Mouse (Mus musculus) CH12.LX (cell line): ENCODE results near the gene Rpp14. TPM values are rescaled to one million over a fixed set of nuclear protein-coding genes. Genes with fewer than 3 reads are reported as not detected.

Experiments
- DNase-seq: peaks from one replicate; pipeline ENCODE4 v3.0.0-alpha.2; 2013; ENCODE audit errors: extremely low read depth
- H3K27ac ChIP-seq: 2 replicates; pipeline ENCODE4 v1.5.1; 2012; ENCODE audit warnings: low read depth, mild to moderate bottlenecking, control low read depth, moderate library complexity; ENCODE audit not compliant: insufficient read depth
- H3K27me3 ChIP-seq: replicated peaks from 2 replicates; pipeline ENCODE3; 2012; ENCODE audit warnings: inconsistent platforms
- H3K36me3 ChIP-seq, 2 experiments: replicated peaks in 1 of 2; 2 replicates each; pipeline versions ENCODE3 to v1.6.1; 2012; ENCODE audit warnings: inconsistent platforms in 1 of 2, low read length in 1 of 2, mild to moderate bottlenecking in 1 of 2, mixed read lengths in 1 of 2, moderate library complexity in 1 of 2; ENCODE audit not compliant: control insufficient read depth in 1 of 2, insufficient read depth in 1 of 2
- H3K4me1 ChIP-seq, 2 experiments: 2 replicates each; pipeline ENCODE4 v1.6.1; 2012; ENCODE audit warnings: inconsistent platforms in 1 of 2, moderate library complexity in 1 of 2; ENCODE audit not compliant: insufficient read depth in 2 of 2, control insufficient read depth in 1 of 2
- H3K4me2 ChIP-seq: 2 replicates; pipeline ENCODE4 v1.6.1; 2012; ENCODE audit warnings: low read depth, mild to moderate bottlenecking, control low read depth; ENCODE audit not compliant: poor library complexity, insufficient read depth, severe bottlenecking
- H3K4me3 ChIP-seq, 3 experiments: fragments of 150-350 bp in 1 of 3; sonication (generic) in 1 of 3; replicated peaks in 1 of 3; 2 replicates each; pipeline versions ENCODE3 to v1.5.1; 2011 to 2012; ENCODE audit warnings: low read depth in 2 of 3, low read length in 2 of 3, mild to moderate bottlenecking in 2 of 3, moderate library complexity in 2 of 3, control low read depth in 1 of 3, improper control_type of control experiment in 1 of 3, inconsistent platforms in 1 of 3, mixed read lengths in 1 of 3; ENCODE audit not compliant: poor library complexity in 1 of 3
- H3K79me2 ChIP-seq: replicated peaks from 2 replicates; pipeline ENCODE4 v1.6.1; 2012; ENCODE audit warnings: mild to moderate bottlenecking, moderate library complexity; ENCODE audit not compliant: control insufficient read depth, poor library complexity, insufficient read depth, severe bottlenecking; ENCODE audit errors: extremely low read depth
- H3K9ac ChIP-seq: 2 replicates; pipeline ENCODE4 v1.6.1; 2012; ENCODE audit warnings: low read depth, mild to moderate bottlenecking, control low read depth, moderate library complexity; ENCODE audit not compliant: insufficient read depth
- H3K9me3 ChIP-seq: replicated peaks from 2 replicates; pipeline ENCODE3; 2012; ENCODE audit warnings: low read length, inconsistent platforms, mixed read lengths
- CHD1 ChIP-seq: IDR thresholded peaks from 2 replicates; pipeline ENCODE4 v1.6.1; 2012; ENCODE audit warnings: low read depth, low read length, improper control_type of control experiment, inconsistent platforms
- CHD2 ChIP-seq: IDR thresholded peaks from 2 replicates; pipeline ENCODE4 v1.6.1; 2011; ENCODE audit warnings: low read length, improper control_type of control experiment
- E2F4 ChIP-seq: IDR thresholded peaks from 2 replicates; pipeline ENCODE4 v1.6.1; 2011; ENCODE audit warnings: low read depth, low read length, improper control_type of control experiment; ENCODE audit not compliant: insufficient replicate concordance
- EP300 ChIP-seq: IDR thresholded peaks from 2 replicates; pipeline ENCODE4 v1.6.1; 2011; ENCODE audit warnings: low read length, improper control_type of control experiment
- ETS1 ChIP-seq: conservative IDR thresholded peaks from 2 replicates; pipeline ENCODE4 v1.6.1; 2012; ENCODE audit warnings: low read depth, mild to moderate bottlenecking, inconsistent platforms, low read length, improper control_type of control experiment, moderate library complexity
- GABPA ChIP-seq: IDR thresholded peaks from 2 replicates; pipeline ENCODE4 v1.6.1; 2012; ENCODE audit warnings: low read depth, low read length, improper control_type of control experiment, inconsistent platforms; ENCODE audit not compliant: insufficient replicate concordance
- JUN ChIP-seq: IDR thresholded peaks from 2 replicates; pipeline ENCODE4 v1.6.1; 2011; ENCODE audit warnings: low read depth, mild to moderate bottlenecking, low read length, improper control_type of control experiment, moderate library complexity; ENCODE audit not compliant: insufficient read depth
- JUND ChIP-seq: conservative IDR thresholded peaks from 2 replicates; pipeline ENCODE4 v1.6.1; 2011; ENCODE audit warnings: low read depth, low read length, improper control_type of control experiment
- KAT2A ChIP-seq: IDR thresholded peaks from 2 replicates; pipeline ENCODE4 v1.6.1; 2012; ENCODE audit warnings: low read length, improper control_type of control experiment, inconsistent platforms; ENCODE audit not compliant: insufficient replicate concordance
- MAX ChIP-seq: IDR thresholded peaks from 2 replicates; pipeline ENCODE4 v1.6.1; 2011; ENCODE audit warnings: low read length, improper control_type of control experiment
- MEF2A ChIP-seq: IDR thresholded peaks from 2 replicates; pipeline ENCODE4 v1.6.1; 2014; ENCODE audit warnings: low read depth, mild to moderate bottlenecking, inconsistent platforms, low read length, improper control_type of control experiment, borderline replicate concordance
- NRF1 ChIP-seq: IDR thresholded peaks from 2 replicates; pipeline ENCODE4 v1.6.1; 2014; ENCODE audit warnings: low read depth, mild to moderate bottlenecking, inconsistent platforms, low read length, improper control_type of control experiment, moderate library complexity
- PAX5 ChIP-seq: IDR thresholded peaks from 2 replicates; pipeline ENCODE4 v1.6.1; 2012; ENCODE audit warnings: low read length, inconsistent platforms, mixed read lengths
- POLR2AphosphoS2 ChIP-seq: IDR thresholded peaks from 2 replicates; pipeline ENCODE4 v1.6.1; 2011; ENCODE audit warnings: low read depth, low read length, improper control_type of control experiment
- SMC3 ChIP-seq: IDR thresholded peaks from 2 replicates; pipeline ENCODE4 v1.6.1; 2011; ENCODE audit warnings: low read depth, low read length, improper control_type of control experiment
- TBP ChIP-seq: conservative IDR thresholded peaks from 2 replicates; pipeline ENCODE4 v1.6.1; 2011; ENCODE audit warnings: low read depth, low read length, improper control_type of control experiment
- TCF12 ChIP-seq: IDR thresholded peaks from 2 replicates; pipeline ENCODE4 v1.6.1; 2014; ENCODE audit warnings: low read depth, mild to moderate bottlenecking, inconsistent platforms, low read length, improper control_type of control experiment
- USF2 ChIP-seq: conservative IDR thresholded peaks from 2 replicates; pipeline ENCODE4 v1.6.1; 2011; ENCODE audit warnings: low read depth, low read length, improper control_type of control experiment
- ZC3H11A ChIP-seq: IDR thresholded peaks from 2 replicates; pipeline ENCODE4 v1.6.1; 2012; ENCODE audit warnings: low read depth, mild to moderate bottlenecking, inconsistent platforms, low read length, improper control_type of control experiment
- ZKSCAN1 ChIP-seq: IDR thresholded peaks from 2 replicates; pipeline ENCODE4 v1.6.1; 2012; ENCODE audit warnings: low read depth, inconsistent platforms, low read length, improper control_type of control experiment, borderline replicate concordance
- dilution Hi-C: fragments of 300-500 bp; cut with MboI; formaldehyde crosslinking; loops from 2 replicates; pipeline ENCODE4 v1.14.3; 2020; ENCODE audit warnings: low sequenced_read_pairs; ENCODE audit not compliant: extremely low pct_unique_long_range_greater_than_20kb, extremely low pct_ligation_motif_present
- in situ Hi-C: fragments of 300-500 bp; cut with MboI; formaldehyde crosslinking; loops from 3 replicates; pipeline ENCODE4 v1.14.3; 2019; ENCODE audit warnings: low sequenced_read_pairs, low pct_ligation_motif_present, low pct_unique_long_range_greater_than_20kb, mixed read lengths
- polyA plus RNA-seq: library from polyadenylated mRNA; unstranded; fragments of >175 nt; gene quantifications from 2 replicates; pipeline ENCODE4 v1.2.1, GENCODE M21; 2012; ENCODE audit warnings: low read depth; ENCODE audit not compliant: insufficient read length
- total RNA-seq, 2 experiments: library from RNA; depleted of rRNA; stranded (reverse); fragments of 300-350 nt in 1 of 2; fragments of >200 nt in 1 of 2; gene quantifications; 2 replicates each; pipeline ENCODE4 v1.2.3; 2012 to 2014

The Rpp14 gene
- total and polyA plus RNA-seq, 3 experiments = 32.4 to 140 (median 101) TPM

- TF ChIP-seq ZC3H11A = no peak
- no peak for TF ChIP-seq TBP
- no peak for TF ChIP-seq EP300
- no peak for TF ChIP-seq GABPA
- TF ChIP-seq, all 38 proteins: peak for 0
- dilution Hi-C loops = no loop called here
- Histone ChIP-seq H3K27ac (no peak overlapping the region), H3K36me3 (peaks cover 13 to 47% of the 10 kb centered on the region in 2 experiments), H3K9me3 (no peaks in the 10 kb centered on the region), H3K79me2 (peaks cover 6% of the 10 kb centered on the region; the same call in 1 of the 2 replicates), H3K4me3 (no peak overlapping the region), H3K27me3 (no peaks in the 10 kb centered on the region), H3K4me1 (peaks cover 20 to 81% of the 10 kb centered on the region in 2 experiments), H3K4me2 (no peak overlapping the region), H3K9ac (no peak overlapping the region)
- DNase-seq = no peak
- in situ Hi-C loops = no loop called here
These were observed 37.2 kb downstream of the Rpp14 start for GRCm38 (mm10) chr14:8117371-8117770.

- dilution Hi-C loops (no loop called here), in situ Hi-C loops (no loop called here)
- no peak for DNase-seq
- peaks cover 16 to 62% of the 10 kb centered on the region in 2 experiments for H3K4me1 ChIP-seq
- H3K79me2 ChIP-seq = peaks cover 2% of the 10 kb centered on the region; the same call in 1 of the 2 replicates
- no peaks in the 10 kb centered on the region for H3K9me3 ChIP-seq
- TF ChIP-seq POLR2AphosphoS2 = no peak
- no peak for TF ChIP-seq ETS1
- TF ChIP-seq E2F4 = no peak
- TF ChIP-seq MAX = no peak
- no peak for TF ChIP-seq CHD2
- no peak for TF ChIP-seq SMC3
- TF ChIP-seq CHD1 = no peak
- TF ChIP-seq TCF12 = no peak
- TF ChIP-seq ZC3H11A = no peak
- TF ChIP-seq TBP = no peak
- no peak for TF ChIP-seq NRF1
- TF ChIP-seq JUN = no peak
- TF ChIP-seq USF2 = no peak
- no peak for TF ChIP-seq JUND
- no peak for TF ChIP-seq GABPA
- no peak for TF ChIP-seq MEF2A
- TF ChIP-seq KAT2A = no peak
- no peak for TF ChIP-seq ZKSCAN1
- no peak for TF ChIP-seq EP300
- TF ChIP-seq PAX5 = no peak
- TF ChIP-seq, all 38 proteins: peak for 0
- Histone ChIP-seq H3K4me3 (no peak overlapping the region), H3K36me3 (peaks cover 22 to 62% of the 10 kb centered on the region in 2 experiments), H3K9ac (no peak overlapping the region), H3K27me3 (no peaks in the 10 kb centered on the region), H3K27ac (no peak overlapping the region), H3K4me2 (no peak overlapping the region)
These were observed 39.3 kb downstream of the Rpp14 start for GRCm38 (mm10) chr14:8119454-8119853.
